In the genomic region with DNA sequence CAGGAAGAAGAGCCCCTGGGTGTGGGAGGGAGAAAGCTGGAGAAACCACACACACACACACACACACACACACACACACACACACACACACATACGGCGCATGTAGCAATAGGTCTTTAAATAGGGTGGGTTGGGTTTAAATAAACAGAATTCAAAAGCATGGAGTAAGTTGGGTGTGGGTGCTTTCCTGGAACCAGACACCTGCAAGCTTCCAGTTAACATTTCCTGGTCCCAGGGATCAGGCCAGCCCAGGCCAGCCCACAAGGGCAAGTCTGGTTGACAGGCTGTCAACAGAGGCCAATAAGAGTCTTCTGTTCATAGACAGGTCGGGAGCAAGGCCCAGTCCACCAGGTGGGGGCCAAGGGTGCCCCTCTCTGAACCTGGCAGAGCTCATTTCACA, we compare ENCODE assay signal across 18 mouse cellular contexts. TPM values are rescaled to one million over a fixed set of nuclear protein-coding genes. Genes with fewer than 3 reads are reported as not detected.
A peak's percentile ranks its signal among the peaks of the same experiment; 100 is the strongest.
DNase-seq lines count a peak whose midpoint lies in the region; ATAC-seq lines count a peak whose summit lies in the region.
"Had no signal": no experiment of that assay in that cellular context is flagged by ENCODE, and none has a peak within 500 bp of the region (broad histone marks: within the 10 kb centered on the region; RNA-seq: fewer than 3 reads in every experiment).

No protein-coding gene starts in this region.

- H3K27ac ChIP-seq in limb, embryonic 15.5 days, result peak overlapping the region; percentile 34; the same call in 1 of the 2 replicates
- no peak overlapping the region for H3K27ac ChIP-seq in limb, embryonic 10.5 days
- no peak overlapping the region for H3K27ac ChIP-seq in intestine, embryonic 15.5 days
- peak overlapping the region; percentile 85 for H3K27ac ChIP-seq in stomach, embryonic 16.5 days (ENCODE audit: low read length)
- H3K27ac ChIP-seq: heart, adult 2 months; hindbrain, embryonic 13.5 days; liver, embryonic 14.5 days; midbrain, embryonic 12.5 days had no signal

- intact Hi-C loops in left cerebral cortex, postnatal 14 days (cut with DNase I), result loop anchor here (5.0 kb wide), 2 partner anchors 124 to 319 kb away; no protein-coding TSS in a partner anchor

- H3K9me3 ChIP-seq in limb, embryonic 15.5 days, result no peaks in the 10 kb centered on the region
- H3K9me3 ChIP-seq in limb, embryonic 10.5 days (replicated peaks), result no peaks in the 10 kb centered on the region
- no peaks in the 10 kb centered on the region for H3K9me3 ChIP-seq in intestine, embryonic 15.5 days
- peaks cover 6% of the 10 kb centered on the region for H3K9me3 ChIP-seq in stomach, embryonic 16.5 days (replicated peaks; ENCODE audit: control insufficient read depth, low read length)

- no peak for DNase-seq in limb, embryonic 10.5 days (ENCODE audit: low spot score)
- peak; percentile 51 for DNase-seq in lung, postnatal 25 days (ENCODE audit: low spot score)
- no peak for DNase-seq in thymus, postnatal 4 days
- no peak for DNase-seq in left cerebral cortex, postnatal 14 days (ENCODE audit: low spot score in 2 of 2)
- DNase-seq: adrenal gland, postnatal 36 days; cerebellum, adult 11 months; cerebellum, adult 9-11 months; gastrocnemius, postnatal 36 days; heart, adult 2 months; kidney, postnatal 4 days; right cerebral cortex, postnatal 25 days had no signal

- peaks cover 42% of the 10 kb centered on the region for H3K4me1 ChIP-seq in limb, embryonic 15.5 days
- peaks cover 33% of the 10 kb centered on the region for H3K4me1 ChIP-seq in limb, embryonic 10.5 days
- H3K4me1 ChIP-seq in intestine, embryonic 15.5 days (replicated peaks), result peaks cover 13% of the 10 kb centered on the region
- peaks cover 9% of the 10 kb centered on the region for H3K4me1 ChIP-seq in stomach, embryonic 16.5 days (ENCODE audit: control insufficient read depth, insufficient read depth, low read length)

- no peak overlapping the region for H3K4me3 ChIP-seq in limb, embryonic 15.5 days
- no peak overlapping the region for H3K4me3 ChIP-seq in limb, embryonic 10.5 days
- no peak overlapping the region for H3K4me3 ChIP-seq in intestine, embryonic 15.5 days (replicated peaks)
- no peak overlapping the region for H3K4me3 ChIP-seq in stomach, embryonic 16.5 days (replicated peaks; ENCODE audit: low read length)
- H3K4me3 ChIP-seq: heart, adult 2 months; hindbrain, embryonic 13.5 days; midbrain, embryonic 12.5 days had no signal

- peaks cover 5% of the 10 kb centered on the region for H3K36me3 ChIP-seq in limb, embryonic 15.5 days
- H3K36me3 ChIP-seq in limb, embryonic 10.5 days, result peaks cover 11% of the 10 kb centered on the region
- H3K36me3 ChIP-seq in intestine, embryonic 15.5 days, result no peaks in the 10 kb centered on the region
- H3K36me3 ChIP-seq in stomach, embryonic 16.5 days (ENCODE audit: control insufficient read depth, insufficient read depth, low read length), result 0 out of 2 replicates have a peak, but pooled peaks cover 9% of the 10 kb centered on the region

- H3K27me3 ChIP-seq in limb, embryonic 15.5 days, result peaks cover 38% of the 10 kb centered on the region
- H3K27me3 ChIP-seq in limb, embryonic 10.5 days (ENCODE audit: low read depth, poor library complexity, severe bottlenecking), result peaks cover 73% of the 10 kb centered on the region
- peaks cover 42% of the 10 kb centered on the region for H3K27me3 ChIP-seq in intestine, embryonic 15.5 days (replicated peaks)
- peaks cover 28% of the 10 kb centered on the region for H3K27me3 ChIP-seq in stomach, embryonic 16.5 days (ENCODE audit: control insufficient read depth, insufficient read depth, low read length)

- H3K4me2 ChIP-seq in limb, embryonic 15.5 days, result no peak overlapping the region
- no peak overlapping the region for H3K4me2 ChIP-seq in intestine, embryonic 15.5 days (replicated peaks)
- H3K4me2 ChIP-seq in stomach, embryonic 16.5 days (ENCODE audit: low read depth, low read length), result no peak overlapping the region
- H3K4me2 ChIP-seq: hindbrain, embryonic 13.5 days; midbrain, embryonic 12.5 days had no signal

- no peak for ATAC-seq in limb, embryonic 15.5 days (ENCODE audit: insufficient number of reproducible peaks, low FRiP score, low TSS enrichment, low read depth)
- peak; percentile 58 for ATAC-seq in intestine, embryonic 15.5 days
- ATAC-seq in stomach, embryonic 16.5 days (ENCODE audit: insufficient read depth, low FRiP score), result peak; percentile 48; the same call in 1 of the 2 replicates
- ATAC-seq: CD4-positive, CD25-positive, alpha-beta regulatory T cell, adult 4 months had no signal

- WGBS in limb, embryonic 15.5 days, result 61% methylated on average over 3 of the region's 3 CpGs
- WGBS in limb, embryonic 10.5 days, result 78% methylated on average over 3 of the region's 3 CpGs
- WGBS in intestine, embryonic 15.5 days, result 37% methylated on average over 3 of the region's 3 CpGs
- WGBS in stomach, embryonic 16.5 days, result 46% methylated on average over 3 of the region's 3 CpGs

- no peak overlapping the region for H3K9ac ChIP-seq in limb, embryonic 15.5 days
- H3K9ac ChIP-seq in intestine, embryonic 15.5 days, result no peak overlapping the region
- H3K9ac ChIP-seq in stomach, embryonic 16.5 days (ENCODE audit: low read length), result no peak overlapping the region
- H3K9ac ChIP-seq: hindbrain, embryonic 13.5 days; liver, embryonic 14.5 days; midbrain, embryonic 12.5 days had no signal

RNA-seq across cellular contexts. Expression of a gene that starts 2.3 kb away (rescaled TPM):
- 2.7 and 3.6 TPM in 2 replicates for polyA plus RNA-seq in limb, embryonic 15.5 days (2015; fragmentation: Nextera tagmentation; extraction: Ambion mirVana)
- polyA plus RNA-seq in limb, embryonic 10.5 days (2016; fragmentation: Nextera tagmentation; extraction: Ambion mirVana), result 0.67 and 0.86 TPM in 2 replicates
- polyA plus RNA-seq in intestine, embryonic 15.5 days (2015; fragmentation: Nextera tagmentation; extraction: Ambion mirVana), result 1.1 TPM in 2 replicates
- polyA plus RNA-seq in stomach, embryonic 16.5 days (2015; fragmentation: Nextera tagmentation; extraction: Ambion mirVana), result 2.6 and 2.7 TPM in 2 replicates
- total RNA-seq in left cerebral cortex, postnatal 14 days (2021), result 1 to 10 TPM; 2.2 to 3.1 TPM

RNA-seq across cellular contexts. Expression of a gene that starts 21.6 kb away (rescaled TPM):
- polyA plus RNA-seq in limb, embryonic 15.5 days (2015; fragmentation: Nextera tagmentation; extraction: Ambion mirVana), result 15.6 and 22.0 TPM in 2 replicates
- 13.0 and 14.1 TPM in 2 replicates for polyA plus RNA-seq in limb, embryonic 10.5 days (2016; fragmentation: Nextera tagmentation; extraction: Ambion mirVana)
- 12.4 and 13.6 TPM in 2 replicates for polyA plus RNA-seq in intestine, embryonic 15.5 days (2015; fragmentation: Nextera tagmentation; extraction: Ambion mirVana)
- 10.5 and 12.1 TPM in 2 replicates for polyA plus RNA-seq in stomach, embryonic 16.5 days (2015; fragmentation: Nextera tagmentation; extraction: Ambion mirVana)
- total RNA-seq in left cerebral cortex, postnatal 14 days (2021), result 10 to 100 TPM; 37.2 to 44.3 TPM

Comparison
In these comparisons a context has a peak if more than half of its experiments do, and no peak if none do; other contexts are left out.
1. H3K27ac ChIP-seq: peak in limb, embryonic 15.5 days (single experiment) and stomach, embryonic 16.5 days (single experiment); none in limb, embryonic 10.5 days (single experiment) and intestine, embryonic 15.5 days (single experiment).